Mouse (Mus musculus): ENCODE results near the gene S1pr4. TPM values are rescaled to one million over a fixed set of nuclear protein-coding genes. Genes with fewer than 3 reads are reported as not detected.

The S1pr4 gene
- total and polyA plus RNA-seq, 3 experiments, result 0.98 to 3.6 (median 1.6) TPM

GRCm38 (mm10) chr10:81519227-81519977, 19.5 kb upstream of the S1pr4 start:
- DNase-seq, result peak; percentile 16

GRCm38 (mm10) chr10:81518546-81518945, 18.6 kb upstream of the S1pr4 start:
- DNase-seq, result peak; percentile 74

- no peak for DNase-seq
Measured at GRCm38 (mm10) chr10:81517227-81517626, 17.3 kb upstream of the S1pr4 start.

- no peak for DNase-seq
Measured at GRCm38 (mm10) chr10:81513798-81514197, 13.9 kb upstream of the S1pr4 start.

- DNase-seq, result no peak
Measured at GRCm38 (mm10) chr10:81510246-81510810, 10.4 kb upstream of the S1pr4 start.

- DNase-seq, result no peak
Measured at GRCm38 (mm10) chr10:81507691-81508489, 8.0 kb upstream of the S1pr4 start.

GRCm38 (mm10) chr10:81507095-81507494, 7.2 kb upstream of the S1pr4 start:
- no peak for DNase-seq

- no peak for DNase-seq
Measured at GRCm38 (mm10) chr10:81505016-81505664, 5.2 kb upstream of the S1pr4 start.

- DNase-seq, result peak; percentile 89
Measured at GRCm38 (mm10) chr10:81502658-81503057, 2.7 kb upstream of the S1pr4 start.

- DNase-seq, result no peak
Measured at GRCm38 (mm10) chr10:81501863-81502262, 1.9 kb upstream of the S1pr4 start.

- peak; percentile 46 for DNase-seq
Measured at GRCm38 (mm10) chr10:81499250-81499901, 556 bp downstream of the S1pr4 start.

- DNase-seq, result no peak
Measured at GRCm38 (mm10) chr10:81498316-81499249, 1.3 kb downstream of the S1pr4 start.

GRCm38 (mm10) chr10:81497401-81498270, 2.3 kb downstream of the S1pr4 start:
- no peak for DNase-seq

- DNase-seq, result no peak
Measured at GRCm38 (mm10) chr10:81496969-81497368, 3.0 kb downstream of the S1pr4 start.

GRCm38 (mm10) chr10:81496264-81496901, 3.5 kb downstream of the S1pr4 start, which contains the start of gene Ncln:
Ncln (minus strand) TSS chr10:81496392.
- DNase-seq, result peak; percentile 98

- no peak for DNase-seq
Measured at GRCm38 (mm10) chr10:81495616-81496263, 4.2 kb downstream of the S1pr4 start.

- DNase-seq, result no peak
Measured at GRCm38 (mm10) chr10:81495151-81495550, 4.8 kb downstream of the S1pr4 start.

- DNase-seq, result no peak
Measured at GRCm38 (mm10) chr10:81494260-81495041, 5.5 kb downstream of the S1pr4 start.
